Mouse (Mus musculus) C2C12 (cell line): Measurements from ENCODE around the gene Synpo2l. TPM values are rescaled to one million over a fixed set of nuclear protein-coding genes. Genes with fewer than 3 reads are reported as not detected.
"Not testable (repeated sequence)": the region's sequence is repeated elsewhere in the genome, so short reads cannot be mapped to it uniquely, and the experiment has no call there.

Experiments used
- H3K27me3 ChIP-seq: one replicate; pipeline ENCODE4 v1.6.1; 2011; ENCODE audit not compliant: control insufficient read depth, insufficient read depth, insufficient read length
- H3K36me3 ChIP-seq: one replicate; pipeline ENCODE4 v1.6.1; 2011; ENCODE audit not compliant: control insufficient read depth, insufficient read depth
- H3K4me3 ChIP-seq: one replicate; pipeline ENCODE4 v1.5.1; 2011; ENCODE audit warnings: mild to moderate bottlenecking, control low read depth; ENCODE audit not compliant: poor library complexity, insufficient read depth, severe bottlenecking
- H3K79me2 ChIP-seq: one replicate; pipeline ENCODE4 v1.6.1; 2011; ENCODE audit not compliant: control insufficient read depth, insufficient read depth
- H3K79me3 ChIP-seq: one replicate; pipeline ENCODE4 v1.6.1; 2011; ENCODE audit warnings: low read depth, control low read depth
- H3ac ChIP-seq: one replicate; pipeline ENCODE3; 2011; ENCODE audit warnings: low read depth; ENCODE audit not compliant: control insufficient read depth, insufficient read length
- CEBPB ChIP-seq: IDR thresholded peaks from one replicate; pipeline ENCODE4 v1.6.1; 2011; ENCODE audit warnings: low read depth, mild to moderate bottlenecking, control low read depth, moderate library complexity
- CTCF ChIP-seq: IDR thresholded peaks from one replicate; pipeline ENCODE4 v1.5.1; 2011; ENCODE audit not compliant: control insufficient read depth, insufficient read depth, insufficient read length
- FOSL1 ChIP-seq: IDR thresholded peaks from one replicate; pipeline ENCODE4 v1.8.0; 2011; ENCODE audit warnings: mild to moderate bottlenecking, low read length; ENCODE audit not compliant: poor library complexity, insufficient read depth, severe bottlenecking
- MAX ChIP-seq: IDR thresholded peaks from one replicate; pipeline ENCODE4 v1.6.1; 2011; ENCODE audit warnings: mild to moderate bottlenecking, control low read depth
- MYOD1 ChIP-seq: IDR thresholded peaks from one replicate; pipeline ENCODE4 v1.6.1; 2011; ENCODE audit warnings: low read depth; ENCODE audit not compliant: control insufficient read depth, insufficient read length
- MYOG ChIP-seq: IDR thresholded peaks from one replicate; pipeline ENCODE4 v1.6.1; 2011; ENCODE audit not compliant: control insufficient read depth, insufficient read length; ENCODE audit errors: extremely low read depth
- USF1 ChIP-seq: IDR thresholded peaks from one replicate; pipeline ENCODE4 v1.6.1; 2011; ENCODE audit warnings: low read depth, mild to moderate bottlenecking, control low read depth, moderate library complexity
- polyA plus RNA-seq: library from polyadenylated mRNA; unstranded; fragments of >200 nt; fragmentation: generic; extraction: Trizol; gene quantifications from one replicate; pipeline ENCODE4 v1.2.1, GENCODE M21; 2012; ENCODE audit warnings: missing spikeins

The Synpo2l gene
- polyA plus RNA-seq, 1 experiment: 42.3 TPM

GRCm38 (mm10) chr14:20639918-20640619, 28.1 kb downstream of the Synpo2l start:
- Histone ChIP-seq H3K36me3 (no peaks in the 10 kb centered on the region), H3K79me3 (peaks cover 8% of the 10 kb centered on the region), H3K4me3 (peak overlapping the region; percentile 74), H3K79me2 (peaks cover 36% of the 10 kb centered on the region), H3K27me3 (no peaks in the 10 kb centered on the region), H3ac (peak overlapping the region; percentile 86)
- TF ChIP-seq CEBPB (no peak), MAX (no peak), CTCF (no peak), MYOG (no peak), MYOD1 (no peak), FOSL1 (no peak), USF1 (no peak)

GRCm38 (mm10) chr14:20638702-20639101, 29.5 kb downstream of the Synpo2l start:
- no peak overlapping the region for H3ac ChIP-seq
- H3K79me2 ChIP-seq: peaks cover 36% of the 10 kb centered on the region
- no peaks in the 10 kb centered on the region for H3K27me3 ChIP-seq
- peaks cover 8% of the 10 kb centered on the region for H3K79me3 ChIP-seq
- no peak overlapping the region for H3K4me3 ChIP-seq
- TF ChIP-seq MYOG (no peak), MAX (no peak), CTCF (no peak), FOSL1 (no peak), USF1 (no peak), MYOD1 (no peak), CEBPB (no peak)
- H3K36me3 ChIP-seq: no peaks in the 10 kb centered on the region

- H3K79me2 ChIP-seq: peaks cover 36% of the 10 kb centered on the region
- no peak overlapping the region for H3K4me3 ChIP-seq
- TF ChIP-seq CEBPB (no peak), MYOG (no peak), USF1 (no peak), CTCF (no peak), MYOD1 (no peak), FOSL1 (no peak), MAX (no peak)
- peaks cover 8% of the 10 kb centered on the region for H3K79me3 ChIP-seq
- H3K36me3 ChIP-seq: no peaks in the 10 kb centered on the region
- H3ac ChIP-seq: no peak overlapping the region
- H3K27me3 ChIP-seq: no peaks in the 10 kb centered on the region
Measured at GRCm38 (mm10) chr14:20637818-20638574, 30.2 kb downstream of the Synpo2l start.

GRCm38 (mm10) chr14:20636968-20637367, 31.2 kb downstream of the Synpo2l start:
- H3K27me3 ChIP-seq, H3K4me3 ChIP-seq, H3ac ChIP-seq, H3K36me3 ChIP-seq, H3K79me3 ChIP-seq: not testable (repeated sequence)
- H3K79me2 ChIP-seq: peaks cover 33% of the 10 kb centered on the region

GRCm38 (mm10) chr14:20635546-20635945, 32.6 kb downstream of the Synpo2l start:
- H3K36me3 ChIP-seq: no peaks in the 10 kb centered on the region
- TF ChIP-seq CEBPB: no peak
- TF ChIP-seq MAX: no peak
- no peak for TF ChIP-seq FOSL1
- no peak for TF ChIP-seq CTCF
- no peak for TF ChIP-seq MYOD1
- TF ChIP-seq USF1: no peak
- no peak for TF ChIP-seq MYOG
- H3K79me2 ChIP-seq: peaks cover 23% of the 10 kb centered on the region
- H3K27me3 ChIP-seq: no peaks in the 10 kb centered on the region
- peaks cover 3% of the 10 kb centered on the region for H3K79me3 ChIP-seq
- no peak overlapping the region for H3K4me3 ChIP-seq
- no peak overlapping the region for H3ac ChIP-seq
